Mouse (Mus musculus): ENCODE measurements around the gene Gm11567.
"Not testable (repeated sequence)": the region's sequence is repeated elsewhere in the genome, so short reads cannot be mapped to it uniquely, and the experiment has no call there.

Gene Gm11567

DNA sequence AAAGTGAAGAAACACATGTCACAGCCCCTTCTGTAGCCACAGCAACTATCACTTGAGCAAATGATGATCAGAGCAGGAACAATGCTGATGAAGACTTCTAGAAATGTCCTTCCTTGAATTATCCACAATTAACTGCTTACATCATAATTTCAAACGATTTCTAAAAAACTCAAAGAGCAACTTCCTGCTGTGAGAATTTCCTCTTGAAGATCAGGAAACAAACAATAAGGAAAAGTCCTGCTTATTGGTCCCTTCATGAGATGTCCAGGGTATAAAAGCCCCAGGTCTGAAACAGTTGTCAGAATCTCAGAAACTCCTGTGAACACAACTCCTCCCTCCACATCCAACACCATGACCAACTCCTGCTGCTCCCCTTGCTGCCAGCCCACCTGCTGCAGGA lies at the start of gene Gm11567:
Gene Gm11567, plus strand, starts transcription at position 301 of the 400 bp plus-strand sequence.
- DNase-seq (ENCODE audit: low spot score): not testable (repeated sequence)

- no peak for DNase-seq (ENCODE audit: low spot score)
Observed at GRCm38 (mm10) chr11:99837966-99838365, 41.0 kb upstream of the Gm11567 start, which contains the start of gene 2300003K06Rik. 2300003K06Rik (minus strand) TSS chr11:99838066.

DNA sequence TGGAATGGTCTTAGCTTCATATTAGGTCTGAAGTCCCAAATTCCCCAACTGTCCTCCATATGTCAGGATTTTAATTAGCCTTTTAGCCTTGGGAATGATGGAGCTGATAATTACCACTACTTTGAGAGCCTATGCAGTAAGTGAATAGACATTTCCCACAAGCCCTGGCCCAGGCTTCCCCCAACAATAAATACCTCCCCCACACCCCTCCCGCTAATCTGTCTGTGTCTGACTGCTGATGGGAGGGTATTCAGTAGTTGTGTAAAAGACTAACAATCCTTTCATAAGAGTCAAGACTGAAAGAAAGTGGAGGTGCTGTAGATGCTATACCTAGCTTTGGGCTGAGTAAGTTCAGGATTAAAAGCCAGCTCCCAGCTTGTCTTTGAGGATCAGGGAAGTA lies 36.8 kb upstream of the Gm11567 start:
- no peak for DNase-seq (ENCODE audit: low spot score)

DNA sequence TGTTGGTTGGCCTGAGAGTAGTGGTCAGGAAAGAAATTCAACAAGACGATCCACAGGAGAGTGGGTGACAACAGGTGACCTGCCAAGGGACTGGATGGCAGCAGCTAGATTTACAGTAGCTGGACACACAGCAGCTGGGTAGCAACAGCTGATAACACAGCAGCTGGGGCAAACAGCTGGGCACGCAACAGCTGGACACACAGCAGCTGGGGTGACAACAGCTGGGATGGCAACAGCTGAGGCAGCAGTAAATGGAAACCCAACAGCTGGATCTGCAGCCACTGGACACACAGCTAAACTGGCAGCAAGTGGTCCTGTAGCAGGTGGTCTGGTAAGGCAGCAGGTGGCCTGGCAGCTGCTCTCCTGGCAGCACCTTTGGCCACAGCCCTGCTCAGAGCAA lies 32.2 kb upstream of the Gm11567 start:
- no peak for DNase-seq (ENCODE audit: low spot score)

DNA sequence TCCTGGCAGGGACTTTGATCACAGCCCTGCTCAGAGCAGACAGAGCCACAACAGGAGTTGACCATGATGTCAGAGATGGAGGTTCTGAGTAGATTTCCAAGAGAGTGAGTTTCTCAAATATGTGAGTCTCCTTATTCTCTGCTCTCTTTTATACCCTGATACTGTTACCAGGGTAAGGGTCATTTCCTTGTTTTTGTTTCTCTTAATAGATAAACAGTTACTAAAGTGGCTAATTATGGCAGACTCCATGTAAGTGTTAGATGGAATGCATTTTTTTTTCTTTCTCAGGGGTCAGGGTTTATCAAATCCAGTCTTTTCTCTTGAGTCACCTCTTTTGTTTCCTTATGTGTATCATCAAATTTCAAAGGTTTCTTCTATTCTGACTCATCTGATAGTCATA lies 27.5 kb upstream of the Gm11567 start, which contains the start of gene Krtap4-16:
Gene Krtap4-16, minus strand, starts transcription at position 101 of the 400 bp plus-strand sequence.
- DNase-seq (ENCODE audit: low spot score): no peak

GRCm38 (mm10) chr11:99854121-99854520 lies 24.9 kb upstream of the Gm11567 start:
- DNase-seq (ENCODE audit: low spot score): no peak

DNA sequence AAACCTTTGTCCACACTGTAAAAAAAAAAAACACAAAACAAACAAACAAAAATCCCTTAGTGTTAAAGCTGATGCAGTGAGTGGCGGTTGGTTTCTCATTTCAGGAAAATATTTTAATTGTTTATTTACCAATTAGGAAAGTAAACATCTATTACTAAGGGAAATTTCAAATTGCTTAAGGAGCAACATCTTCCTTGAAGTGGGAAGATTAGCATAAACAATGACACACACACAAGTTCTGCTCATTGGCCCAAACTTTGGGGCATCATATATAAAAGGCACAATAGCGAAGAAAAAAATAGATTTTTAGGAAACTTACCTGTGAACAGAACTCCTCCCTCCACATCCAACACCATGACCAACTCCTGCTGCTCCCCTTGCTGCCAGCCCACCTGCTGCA lies 21.4 kb upstream of the Gm11567 start, which contains the start of gene Gm11568:
Gene Gm11568, plus strand, starts transcription at position 301 of the 400 bp plus-strand sequence.
- no peak for DNase-seq (ENCODE audit: low spot score)

- DNase-seq (ENCODE audit: low spot score): no peak
Observed at GRCm38 (mm10) chr11:99858761-99859160, 20.2 kb upstream of the Gm11567 start.

GRCm38 (mm10) chr11:99864176-99864575 lies 14.8 kb upstream of the Gm11567 start, which contains the start of gene Gm11559:
Gm11559 (plus strand) TSS chr11:99864476.
- DNase-seq (ENCODE audit: low spot score): not testable (repeated sequence)

GRCm38 (mm10) chr11:99873089-99873488 lies 5.9 kb upstream of the Gm11567 start, which contains the start of gene Krtap9-1:
Krtap9-1 (plus strand) TSS chr11:99873389.
- DNase-seq (ENCODE audit: low spot score): not testable (repeated sequence)

GRCm38 (mm10) chr11:99907620-99908019 lies 28.6 kb downstream of the Gm11567 start, which contains the start of gene Krtap31-1:
Krtap31-1 (plus strand) TSS chr11:99907920.
- DNase-seq (ENCODE audit: low spot score): no peak

GRCm38 (mm10) chr11:99914451-99914850 lies 35.5 kb downstream of the Gm11567 start, which contains the start of gene Gm11565:
Gm11565 (plus strand) TSS chr11:99914751.
- no peak for DNase-seq (ENCODE audit: low spot score)
